Mouse (Mus musculus) neural tube, embryonic 11.5 days (tissue): ENCODE measurements around the gene Mrc1. TPM values are rescaled to one million over a fixed set of nuclear protein-coding genes. Genes with fewer than 3 reads are reported as not detected.
"Not testable (repeated sequence)": the region's sequence is repeated elsewhere in the genome, so short reads cannot be mapped to it uniquely, and the experiment has no call there.

Source experiments
- ATAC-seq: fragments of 200-750 bp; cut with Nextera tagmentation; 2 replicates; pipeline ENCODE4 v1.8.0; 2017; ENCODE audit warnings: moderate number of reproducible peaks, mild to moderate bottlenecking, moderate TSS enrichment, moderate library complexity; ENCODE audit not compliant: insufficient read depth, low FRiP score, low TSS enrichment
- DNase-seq: peaks from one replicate; pipeline ENCODE4 v3.0.0-alpha.2; 2015; ENCODE audit warnings: low spot score
- H3K27ac ChIP-seq: fragments of 300-500 bp; sonication (generic); 2 replicates; pipeline ENCODE4 v1.5.1; 2014; ENCODE audit warnings: low read depth, mild to moderate bottlenecking, low read length
- H3K27me3 ChIP-seq: fragments of 300-500 bp; sonication (generic); 2 replicates; pipeline ENCODE4 v1.6.1; 2014; ENCODE audit warnings: mild to moderate bottlenecking, low read length, mixed read lengths; ENCODE audit not compliant: control insufficient read depth, insufficient read depth
- H3K36me3 ChIP-seq: fragments of 300-500 bp; sonication (generic); 2 replicates; pipeline ENCODE4 v1.6.1; 2014; ENCODE audit warnings: mild to moderate bottlenecking, low read length, moderate library complexity, mixed read lengths; ENCODE audit not compliant: control insufficient read depth, insufficient read depth
- H3K4me1 ChIP-seq: fragments of 300-500 bp; sonication (generic); 2 replicates; pipeline ENCODE4 v1.6.1; 2014; ENCODE audit warnings: low read length, mixed read lengths; ENCODE audit not compliant: control insufficient read depth, insufficient read depth
- H3K4me2 ChIP-seq: fragments of 300-500 bp; sonication (generic); 2 replicates; pipeline ENCODE4 v1.6.1; 2014; ENCODE audit warnings: low read depth, mild to moderate bottlenecking, moderate library complexity
- H3K4me3 ChIP-seq: fragments of 300-500 bp; sonication (generic); 2 replicates; pipeline ENCODE4 v1.5.1; 2014; ENCODE audit warnings: low read depth, low read length
- H3K9ac ChIP-seq: fragments of 300-500 bp; sonication (generic); 2 replicates; pipeline ENCODE4 v1.6.1; 2014; ENCODE audit warnings: mild to moderate bottlenecking, low read length
- H3K9me3 ChIP-seq: fragments of 300-500 bp; sonication (generic); 2 replicates; pipeline ENCODE4 v1.6.1; 2016; ENCODE audit warnings: low read length; ENCODE audit not compliant: control insufficient read depth
- WGBS: fragments of 180-500 bp; shearing (Covaris S2); extraction: QIAGEN DNeasy Blood & Tissue Kit; methylation state at CpG from one replicate; pipeline ENCODE4 v1.1.7; 2014; 5-methylcytosine and 5-hydroxymethylcytosine counted together
- polyA plus RNA-seq: library from polyadenylated mRNA; unstranded; fragments of >200 nt; fragmentation: Nextera tagmentation; extraction: Ambion mirVana; gene quantifications from 2 replicates; pipeline ENCODE4 v1.2.1, GENCODE M21; 2014

Mrc1 gene
- polyA plus RNA-seq = 3.1 and 3.7 TPM in 2 replicates

DNA sequence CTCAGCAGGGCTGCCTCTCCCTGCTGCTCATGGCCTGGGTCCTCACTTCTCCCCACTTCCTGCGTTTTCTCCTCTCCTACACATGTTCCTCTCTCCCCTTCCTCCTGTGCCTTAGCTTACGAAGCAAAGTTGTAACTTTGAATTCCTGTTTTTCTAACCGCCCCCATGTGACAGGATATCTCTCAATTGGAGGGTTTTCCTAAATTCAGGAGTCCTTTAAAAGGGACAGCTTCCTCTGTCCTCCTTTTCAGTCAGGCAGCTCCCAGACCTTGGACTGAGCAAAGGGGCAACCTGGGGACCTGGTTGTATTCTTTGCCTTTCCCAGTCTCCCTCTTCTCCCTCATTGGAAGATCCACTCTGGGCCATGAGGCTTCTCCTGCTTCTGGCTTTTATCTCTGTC lies at the start of gene Mrc1:
Gene Mrc1 (plus strand): TSS at position 244 of the 400 bp plus-strand sequence.
- ATAC-seq (no peak), DNase-seq (no peak)
- no peak within 1 kb of the TSS for H3K27ac ChIP-seq
- no peaks in the 10 kb centered on the region for H3K4me1 ChIP-seq
- H3K4me3 ChIP-seq = no peak within 1 kb of the TSS
- no peak within 1 kb of the TSS for H3K9ac ChIP-seq
- no peaks in the 10 kb centered on the region for H3K27me3 ChIP-seq
- 57% methylated on average over 3 of the region's 3 CpGs for WGBS
- no peaks in the 10 kb centered on the region for H3K36me3 ChIP-seq
- no peaks in the 10 kb centered on the region for H3K9me3 ChIP-seq
- H3K4me2 ChIP-seq = no peak within 1 kb of the TSS

DNA sequence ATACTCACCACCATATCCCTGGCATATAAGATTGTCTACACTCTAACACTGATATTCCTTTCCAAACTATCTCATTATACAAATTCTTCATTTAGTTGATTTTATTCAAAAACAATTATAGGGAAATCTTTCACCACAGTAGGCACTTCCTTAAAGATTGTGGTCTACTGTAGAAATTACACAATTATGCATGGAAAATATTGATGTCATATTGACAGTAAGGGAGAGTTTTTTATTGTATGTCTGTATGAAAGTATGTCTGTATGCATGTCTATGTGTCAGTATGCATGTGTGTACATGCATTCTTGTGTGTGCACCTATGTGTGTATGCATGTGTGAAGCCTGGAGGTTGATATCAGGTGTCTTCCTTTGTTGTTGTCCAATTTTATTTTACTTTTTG lies 44.8 kb upstream of the Mrc1 start:
- Histone ChIP-seq H3K4me3 (no peak overlapping the region), H3K4me2 (no peak overlapping the region), H3K27ac (no peak overlapping the region), H3K36me3 (no peaks in the 10 kb centered on the region), H3K9ac (no peak overlapping the region), H3K9me3 (no peaks in the 10 kb centered on the region), H3K27me3 (no peaks in the 10 kb centered on the region), H3K4me1 (no peaks in the 10 kb centered on the region)
- no peak for DNase-seq
- no peak for ATAC-seq

DNA sequence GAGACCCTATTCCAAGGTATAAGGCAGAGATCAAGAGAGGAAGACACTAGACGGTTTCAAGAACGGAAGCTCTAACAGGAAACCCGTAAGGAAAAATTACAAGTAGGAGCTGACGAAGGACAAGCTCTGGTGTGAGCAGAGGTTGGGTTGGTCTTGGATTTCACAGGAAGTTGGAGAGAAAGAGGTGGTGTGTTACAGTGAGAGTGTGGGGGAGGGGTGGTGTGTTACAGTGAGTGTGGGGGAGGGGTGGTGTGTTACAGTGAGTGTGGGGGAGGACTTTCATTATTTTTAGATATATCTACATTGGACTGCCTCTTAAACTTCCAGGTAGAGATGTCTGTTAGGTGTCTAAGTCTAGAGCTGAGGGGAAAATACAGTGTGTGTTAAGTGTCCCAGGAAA lies 38.5 kb upstream of the Mrc1 start:
- Histone ChIP-seq H3K27ac (no peak overlapping the region), H3K27me3 (no peaks in the 10 kb centered on the region), H3K9ac (no peak overlapping the region), H3K4me2 (no peak overlapping the region), H3K4me3 (no peak overlapping the region), H3K9me3 (no peaks in the 10 kb centered on the region), H3K4me1 (no peaks in the 10 kb centered on the region), H3K36me3 (no peaks in the 10 kb centered on the region)
- DNase-seq (no peak), ATAC-seq (no peak)
- 90% methylated on average over 4 of the region's 4 CpGs for WGBS

DNA sequence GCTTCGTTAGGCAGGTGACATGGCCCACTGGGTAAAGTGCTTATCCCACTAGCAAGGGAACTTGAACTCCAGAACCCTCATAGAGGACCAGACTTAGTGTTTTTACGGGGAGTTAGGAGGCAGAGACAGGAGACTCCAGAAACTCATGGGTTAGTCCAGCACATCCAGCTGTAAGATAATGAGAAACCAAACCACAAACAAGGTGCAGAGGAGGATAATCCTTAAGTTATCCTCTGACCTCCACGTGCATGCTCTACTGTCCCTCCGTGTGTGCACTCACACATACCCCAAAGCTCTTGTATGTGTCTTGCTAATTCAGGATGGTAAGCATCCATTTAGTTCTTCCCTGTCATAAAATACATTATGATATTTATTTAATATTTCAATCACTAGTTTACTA lies 37.6 kb upstream of the Mrc1 start:
- no peaks in the 10 kb centered on the region for H3K4me1 ChIP-seq
- H3K4me3 ChIP-seq = no peak overlapping the region
- no peak overlapping the region for H3K4me2 ChIP-seq
- H3K36me3 ChIP-seq = no peaks in the 10 kb centered on the region
- no peaks in the 10 kb centered on the region for H3K27me3 ChIP-seq
- no peak for ATAC-seq
- no peak for DNase-seq
- no peaks in the 10 kb centered on the region for H3K9me3 ChIP-seq
- no peak overlapping the region for H3K27ac ChIP-seq
- 86% methylated on average over 4 of the region's 4 CpGs for WGBS
- no peak overlapping the region for H3K9ac ChIP-seq

DNA sequence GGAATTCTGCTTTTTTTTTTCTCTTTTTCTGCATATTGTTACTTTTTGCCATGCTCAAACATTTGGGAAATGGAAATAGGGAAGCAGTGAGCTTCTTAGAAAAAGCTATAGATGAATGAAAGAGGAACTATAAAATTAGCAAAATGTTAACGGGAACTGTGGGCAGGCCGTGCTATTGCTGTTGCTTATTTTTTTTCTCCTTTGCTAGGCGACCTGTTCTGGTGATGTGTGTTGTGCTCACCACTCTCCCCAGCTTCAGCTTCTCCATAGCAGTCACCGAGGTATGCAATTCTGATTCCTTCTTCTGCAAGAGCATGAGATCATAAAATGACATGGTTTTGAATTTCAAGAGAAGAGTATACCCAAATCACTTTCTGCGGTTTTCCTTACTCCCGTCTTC lies 37.1 kb upstream of the Mrc1 start:
- no peaks in the 10 kb centered on the region for H3K36me3 ChIP-seq
- ATAC-seq (no peak), DNase-seq (no peak)
- no peak overlapping the region for H3K27ac ChIP-seq
- no peak overlapping the region for H3K4me2 ChIP-seq
- H3K9me3 ChIP-seq = no peaks in the 10 kb centered on the region
- no peak overlapping the region for H3K4me3 ChIP-seq
- WGBS = 89% methylated on average over 6 of the region's 6 CpGs
- no peak overlapping the region for H3K9ac ChIP-seq
- H3K27me3 ChIP-seq = no peaks in the 10 kb centered on the region
- H3K4me1 ChIP-seq = no peaks in the 10 kb centered on the region

DNA sequence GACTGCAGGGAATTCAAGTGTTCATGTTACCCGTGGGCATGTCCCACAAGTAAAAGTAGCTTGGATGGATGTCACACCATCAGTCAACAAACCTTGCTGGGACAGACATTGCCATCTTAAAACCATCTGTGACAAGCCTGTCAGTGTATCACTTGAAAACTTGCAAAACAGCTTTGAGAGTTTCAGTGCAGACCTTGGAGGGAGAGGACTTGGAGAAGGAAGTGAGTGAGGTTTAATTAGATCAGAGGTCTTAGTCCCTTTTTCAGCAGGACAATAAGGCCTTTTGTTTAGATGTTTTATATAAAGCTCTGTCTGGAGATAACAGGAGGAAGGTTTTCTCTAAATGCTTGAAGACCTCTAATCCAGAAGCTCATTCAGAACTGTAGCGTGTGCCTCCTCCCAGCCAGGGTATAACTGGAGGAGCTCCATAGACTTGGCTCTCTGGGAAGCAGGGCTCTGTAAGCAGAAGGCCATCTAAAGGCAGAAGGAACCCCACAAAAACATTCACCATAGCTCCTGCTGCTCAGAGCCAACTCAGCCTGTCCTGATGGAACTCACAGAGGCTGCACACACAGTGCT lies 30.8 kb upstream of the Mrc1 start:
- H3K36me3 ChIP-seq, H3K27ac ChIP-seq, H3K9me3 ChIP-seq, H3K27me3 ChIP-seq, ATAC-seq, H3K4me2 ChIP-seq, H3K4me1 ChIP-seq, H3K9ac ChIP-seq, H3K4me3 ChIP-seq, DNase-seq: not testable (repeated sequence)
- WGBS = no CpG with 5 or more reads among the region's 2 CpGs

DNA sequence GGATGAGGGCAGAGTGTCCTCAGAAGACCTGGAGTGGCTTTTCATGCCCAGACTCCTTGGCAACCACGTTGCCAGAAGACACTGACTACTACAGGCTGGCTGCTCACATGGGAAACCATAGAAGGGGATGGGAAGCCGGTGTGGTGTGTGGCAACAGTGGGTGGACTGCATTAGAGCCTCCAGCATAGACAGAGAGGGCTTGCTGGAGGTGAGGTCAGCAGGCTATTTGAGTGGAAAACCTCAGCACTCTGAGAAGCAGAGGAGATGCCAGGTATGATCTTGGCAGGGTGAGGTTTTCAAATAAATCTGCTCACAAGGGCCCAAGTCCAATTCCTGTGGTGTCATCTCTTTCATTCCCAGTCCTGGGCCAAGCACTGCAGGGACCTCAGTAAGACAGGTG lies 29.6 kb upstream of the Mrc1 start:
- DNase-seq (no peak), ATAC-seq (no peak; the same call in 1 of the 2 replicates)
- H3K9ac ChIP-seq = no peak overlapping the region

DNA sequence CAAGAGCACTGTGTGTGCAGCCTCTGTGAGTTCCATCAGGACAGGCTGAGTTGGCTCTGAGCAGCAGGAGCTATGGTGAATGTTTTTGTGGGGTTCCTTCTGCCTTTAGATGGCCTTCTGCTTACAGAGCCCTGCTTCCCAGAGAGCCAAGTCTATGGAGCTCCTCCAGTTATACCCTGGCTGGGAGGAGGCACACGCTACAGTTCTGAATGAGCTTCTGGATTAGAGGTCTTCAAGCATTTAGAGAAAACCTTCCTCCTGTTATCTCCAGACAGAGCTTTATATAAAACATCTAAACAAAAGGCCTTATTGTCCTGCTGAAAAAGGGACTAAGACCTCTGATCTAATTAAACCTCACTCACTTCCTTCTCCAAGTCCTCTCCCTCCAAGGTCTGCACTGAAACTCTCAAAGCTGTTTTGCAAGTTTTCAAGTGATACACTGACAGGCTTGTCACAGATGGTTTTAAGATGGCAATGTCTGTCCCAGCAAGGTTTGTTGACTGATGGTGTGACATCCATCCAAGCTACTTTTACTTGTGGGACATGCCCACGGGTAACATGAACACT lies 28.2 kb upstream of the Mrc1 start:
- no CpG with 5 or more reads among the region's 2 CpGs for WGBS
- H3K9me3 ChIP-seq, DNase-seq, H3K27me3 ChIP-seq, H3K4me3 ChIP-seq, H3K4me2 ChIP-seq, H3K9ac ChIP-seq, H3K4me1 ChIP-seq, ATAC-seq, H3K27ac ChIP-seq, H3K36me3 ChIP-seq: not testable (repeated sequence)

More for the DNA sequence above, 29.6 kb upstream of the Mrc1 start:
- H3K4me3 ChIP-seq = no peak overlapping the region
- H3K4me2 ChIP-seq = no peak overlapping the region
- no peaks in the 10 kb centered on the region for H3K9me3 ChIP-seq
- H3K4me1 ChIP-seq = no peaks in the 10 kb centered on the region
- no peak overlapping the region for H3K27ac ChIP-seq
- no peaks in the 10 kb centered on the region for H3K27me3 ChIP-seq
- H3K36me3 ChIP-seq = no peaks in the 10 kb centered on the region
- WGBS = 66% methylated on average over 2 of the region's 2 CpGs

DNA sequence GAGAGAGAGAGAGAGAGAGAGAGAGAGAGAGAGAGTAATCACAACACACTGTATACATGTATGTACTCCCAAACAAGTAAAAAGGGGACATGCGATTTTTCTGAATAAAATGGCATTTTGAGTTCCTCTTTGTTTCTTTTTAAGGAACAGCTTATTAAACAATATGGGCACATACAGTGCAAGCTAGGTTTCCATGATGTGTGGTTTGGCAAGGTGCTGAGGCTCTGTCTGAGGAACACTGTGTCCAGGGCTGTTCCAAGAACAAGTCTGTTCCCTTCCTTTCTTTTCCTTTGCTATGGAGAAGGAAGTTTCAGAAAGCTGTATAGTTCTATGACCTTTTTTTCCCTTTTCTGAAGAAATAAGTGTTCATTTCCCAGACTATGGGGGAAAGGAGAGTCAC lies 24.9 kb upstream of the Mrc1 start:
- 89% methylated on average over 1 of the region's 1 CpGs for WGBS

More for the DNA sequence above, 24.9 kb upstream of the Mrc1 start:
- Histone ChIP-seq H3K27me3 (no peaks in the 10 kb centered on the region), H3K36me3 (no peaks in the 10 kb centered on the region), H3K4me2 (no peak overlapping the region), H3K4me3 (no peak overlapping the region), H3K27ac (no peak overlapping the region), H3K4me1 (no peaks in the 10 kb centered on the region), H3K9me3 (no peaks in the 10 kb centered on the region), H3K9ac (no peak overlapping the region)
- ATAC-seq (no peak), DNase-seq (no peak)
